Mouse (Mus musculus): ENCODE results near the gene Fam151b. TPM values are rescaled to one million over a fixed set of nuclear protein-coding genes. Genes with fewer than 3 reads are reported as not detected.

Fam151b gene
- polyA plus RNA-seq, 1 experiment from 2014 or later = 0.24 TPM

GRCm38 (mm10) chr13:92427351-92427855 is 56.4 kb downstream of the Fam151b start:
- DNase-seq (ENCODE audit: low spot score) (no peak), ATAC-seq (ENCODE audit: low read depth) (no peak)
- Histone ChIP-seq H3K4me2 (ENCODE audit: low read depth, low read length) (peak overlapping the region; percentile 99; the same call in 1 of the 2 replicates), H3K9me3 (ENCODE audit: control insufficient read depth, low read length) (no peaks in the 10 kb centered on the region), H3K4me3 (ENCODE audit: low read depth, low read length) (peak overlapping the region; percentile 60; the same call in 1 of the 2 replicates), H3K27me3 (replicated peaks; ENCODE audit: control insufficient read depth, insufficient read depth, low read length) (peaks cover 68% of the 10 kb centered on the region), H3K4me1 (ENCODE audit: control insufficient read depth, insufficient read depth, low read length) (peaks cover 3% of the 10 kb centered on the region; the same call in 1 of the 2 replicates), H3K36me3 (ENCODE audit: control insufficient read depth, insufficient read depth, low read length) (no peaks in the 10 kb centered on the region), H3K27ac (replicated peaks; ENCODE audit: low read depth, low read length) (no peak overlapping the region), H3K9ac (ENCODE audit: low read depth, low read length) (no peak overlapping the region)
- WGBS = 50% methylated on average over 4 of the region's 4 CpGs

DNA sequence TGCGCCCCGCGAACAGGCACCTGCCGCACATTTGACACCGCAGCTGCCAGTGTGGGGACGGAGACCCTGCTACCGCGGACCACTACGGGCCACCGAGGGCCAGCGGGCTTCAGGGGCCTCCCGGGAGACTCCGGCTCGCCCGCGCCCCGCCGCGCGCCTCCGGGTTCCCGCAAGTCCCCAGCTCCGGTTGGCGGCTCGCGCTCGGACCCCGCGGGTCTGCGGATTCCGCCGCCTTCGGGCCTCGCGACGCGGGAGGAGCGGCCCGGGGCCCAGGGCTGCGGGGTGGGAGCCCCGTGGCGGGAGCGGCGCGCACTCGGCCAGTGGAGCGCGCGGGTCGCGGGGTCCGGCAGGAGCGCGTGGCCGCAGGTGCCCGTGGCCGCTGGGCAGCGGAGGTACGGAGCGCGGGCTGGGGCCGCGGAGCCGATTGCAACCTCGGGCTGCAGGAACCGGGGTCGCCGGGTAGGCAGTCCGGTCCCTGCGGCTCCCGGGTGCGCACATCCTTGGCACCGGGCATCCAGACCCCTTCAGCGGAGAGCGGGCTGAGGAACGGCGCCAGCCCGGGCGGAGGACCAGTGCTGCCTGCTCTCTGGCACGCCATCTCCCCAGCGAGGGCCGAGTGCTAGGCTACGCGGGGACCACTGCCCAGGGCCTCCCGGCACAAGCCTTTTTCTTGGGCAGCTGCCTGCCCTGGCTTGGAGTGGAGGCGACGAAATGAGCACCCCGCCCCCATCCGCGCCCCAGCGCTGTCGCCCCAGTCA is 57.3 kb downstream of the Fam151b start:
- Histone ChIP-seq H3K27me3 (replicated peaks; ENCODE audit: control insufficient read depth, insufficient read depth, low read length) (peaks cover 68% of the 10 kb centered on the region), H3K27ac (replicated peaks; ENCODE audit: low read depth, low read length) (no peak overlapping the region), H3K4me2 (ENCODE audit: low read depth, low read length) (peak overlapping the region; percentile 99), H3K4me3 (ENCODE audit: low read depth, low read length) (peak overlapping the region; percentile 60), H3K9me3 (ENCODE audit: control insufficient read depth, low read length) (no peaks in the 10 kb centered on the region), H3K4me1 (ENCODE audit: control insufficient read depth, insufficient read depth, low read length) (peaks cover 3% of the 10 kb centered on the region; the same call in 1 of the 2 replicates), H3K36me3 (ENCODE audit: control insufficient read depth, insufficient read depth, low read length) (no peaks in the 10 kb centered on the region), H3K9ac (ENCODE audit: low read depth, low read length) (peak overlapping the region; percentile 58)
- WGBS = under 1% methylated on average over 21 of the region's 92 CpGs
- DNase-seq (ENCODE audit: low spot score) = peak; percentile 2
- peak; percentile 59 for ATAC-seq (ENCODE audit: low read depth)

- 2% methylated on average over 34 of the region's 54 CpGs for WGBS
These were observed 58.0 kb downstream of the Fam151b start, which contains the start of gene Ankrd34b for GRCm38 (mm10) chr13:92425758-92426264. Ankrd34b (plus strand) TSS chr13:92425896.

GRCm38 (mm10) chr13:92423711-92424110 is 60.1 kb downstream of the Fam151b start:
- Histone ChIP-seq H3K27me3 (replicated peaks; ENCODE audit: control insufficient read depth, insufficient read depth, low read length) (peaks cover 61% of the 10 kb centered on the region), H3K36me3 (ENCODE audit: control insufficient read depth, insufficient read depth, low read length) (no peaks in the 10 kb centered on the region), H3K9me3 (ENCODE audit: control insufficient read depth, low read length) (no peaks in the 10 kb centered on the region), H3K27ac (replicated peaks; ENCODE audit: low read depth, low read length) (no peak overlapping the region), H3K4me1 (ENCODE audit: control insufficient read depth, insufficient read depth, low read length) (peaks cover 3% of the 10 kb centered on the region; the same call in 1 of the 2 replicates), H3K4me3 (ENCODE audit: low read depth, low read length) (no peak overlapping the region), H3K4me2 (ENCODE audit: low read depth, low read length) (no peak overlapping the region), H3K9ac (ENCODE audit: low read depth, low read length) (no peak overlapping the region)
- ATAC-seq (ENCODE audit: low read depth) = no peak
- WGBS = 42% methylated on average over 3 of the region's 3 CpGs
- DNase-seq (ENCODE audit: low spot score) = no peak

More at GRCm38 (mm10) chr13:92425758-92426264, 58.0 kb downstream of the Fam151b start, which contains the start of gene Ankrd34b:
- H3K9me3 ChIP-seq (ENCODE audit: control insufficient read depth, low read length) = no peaks in the 10 kb centered on the region
- peak; percentile 87 for ATAC-seq (ENCODE audit: low read depth)
- H3K4me1 ChIP-seq (ENCODE audit: control insufficient read depth, insufficient read depth, low read length) = peaks cover 3% of the 10 kb centered on the region; the same call in 1 of the 2 replicates
- H3K9ac ChIP-seq (ENCODE audit: low read depth, low read length) = peak within 1 kb of the TSS; percentile 58
- H3K4me3 ChIP-seq (ENCODE audit: low read depth, low read length) = peak within 1 kb of the TSS; percentile 60
- peak within 1 kb of the TSS; percentile 99 for H3K4me2 ChIP-seq (ENCODE audit: low read depth, low read length)
- no peak within 1 kb of the TSS for H3K27ac ChIP-seq (replicated peaks; ENCODE audit: low read depth, low read length)
- DNase-seq (ENCODE audit: low spot score) = peak; percentile 45
- H3K27me3 ChIP-seq (replicated peaks; ENCODE audit: control insufficient read depth, insufficient read depth, low read length) = peaks cover 68% of the 10 kb centered on the region
- no peaks in the 10 kb centered on the region for H3K36me3 ChIP-seq (ENCODE audit: control insufficient read depth, insufficient read depth, low read length)

GRCm38 (mm10) chr13:92419630-92420029 is 64.2 kb downstream of the Fam151b start:
- Histone ChIP-seq H3K9ac (ENCODE audit: low read depth, low read length) (no peak overlapping the region), H3K27me3 (replicated peaks; ENCODE audit: control insufficient read depth, insufficient read depth, low read length) (peaks cover 20% of the 10 kb centered on the region), H3K27ac (replicated peaks; ENCODE audit: low read depth, low read length) (no peak overlapping the region), H3K9me3 (ENCODE audit: control insufficient read depth, low read length) (no peaks in the 10 kb centered on the region), H3K4me1 (ENCODE audit: control insufficient read depth, insufficient read depth, low read length) (no peaks in the 10 kb centered on the region), H3K4me2 (ENCODE audit: low read depth, low read length) (no peak overlapping the region), H3K4me3 (ENCODE audit: low read depth, low read length) (no peak overlapping the region), H3K36me3 (ENCODE audit: control insufficient read depth, insufficient read depth, low read length) (no peaks in the 10 kb centered on the region)
- WGBS = 84% methylated on average over 11 of the region's 11 CpGs
- ATAC-seq (ENCODE audit: low read depth) = no peak
- no peak for DNase-seq (ENCODE audit: low spot score)

DNA sequence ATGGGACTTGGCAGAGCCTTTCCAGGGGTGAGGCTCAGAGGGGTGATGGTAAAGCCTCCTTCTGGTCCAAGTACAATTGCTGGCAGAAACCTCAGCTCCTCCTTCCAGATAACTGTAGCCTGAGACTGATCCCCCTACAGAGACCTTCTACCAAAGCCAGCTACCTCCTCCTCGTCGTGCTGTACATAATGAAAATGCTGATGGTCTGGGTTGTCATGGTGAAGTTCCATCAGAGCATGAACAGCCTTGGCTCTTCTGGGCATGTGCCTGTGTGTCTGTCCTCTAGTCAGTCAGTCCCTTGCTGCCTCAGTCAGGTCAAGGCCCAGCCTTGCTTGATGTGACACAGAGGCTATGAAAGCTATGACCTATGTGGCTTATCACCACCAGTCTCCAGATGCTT is 73.3 kb downstream of the Fam151b start:
- no peak for DNase-seq (ENCODE audit: low spot score)
- no peak overlapping the region for H3K4me2 ChIP-seq (ENCODE audit: low read depth, low read length)
- no peak overlapping the region for H3K9ac ChIP-seq (ENCODE audit: low read depth, low read length)
- H3K4me1 ChIP-seq (ENCODE audit: control insufficient read depth, insufficient read depth, low read length) = no peaks in the 10 kb centered on the region
- H3K9me3 ChIP-seq (ENCODE audit: control insufficient read depth, low read length) = no peaks in the 10 kb centered on the region
- WGBS = 84% methylated on average over 2 of the region's 2 CpGs
- no peaks in the 10 kb centered on the region for H3K27me3 ChIP-seq (replicated peaks; ENCODE audit: control insufficient read depth, insufficient read depth, low read length)
- no peak overlapping the region for H3K27ac ChIP-seq (replicated peaks; ENCODE audit: low read depth, low read length)
- no peak for ATAC-seq (ENCODE audit: low read depth)
- H3K36me3 ChIP-seq (ENCODE audit: control insufficient read depth, insufficient read depth, low read length) = no peaks in the 10 kb centered on the region
- no peak overlapping the region for H3K4me3 ChIP-seq (ENCODE audit: low read depth, low read length)

- Histone ChIP-seq H3K4me3 (ENCODE audit: low read depth, low read length) (no peak overlapping the region), H3K9ac (ENCODE audit: low read depth, low read length) (no peak overlapping the region), H3K36me3 (ENCODE audit: control insufficient read depth, insufficient read depth, low read length) (no peaks in the 10 kb centered on the region), H3K27ac (replicated peaks; ENCODE audit: low read depth, low read length) (no peak overlapping the region), H3K4me1 (ENCODE audit: control insufficient read depth, insufficient read depth, low read length) (no peaks in the 10 kb centered on the region), H3K9me3 (ENCODE audit: control insufficient read depth, low read length) (no peaks in the 10 kb centered on the region), H3K4me2 (ENCODE audit: low read depth, low read length) (no peak overlapping the region), H3K27me3 (replicated peaks; ENCODE audit: control insufficient read depth, insufficient read depth, low read length) (no peaks in the 10 kb centered on the region)
- ATAC-seq (ENCODE audit: low read depth) (no peak), DNase-seq (ENCODE audit: low spot score) (no peak)
- 69% methylated on average over 3 of the region's 3 CpGs for WGBS
These were observed 80.3 kb downstream of the Fam151b start for GRCm38 (mm10) chr13:92403496-92403895.

- no peak for ATAC-seq (ENCODE audit: low read depth)
- Histone ChIP-seq H3K27me3 (replicated peaks; ENCODE audit: control insufficient read depth, insufficient read depth, low read length) (no peaks in the 10 kb centered on the region), H3K4me2 (ENCODE audit: low read depth, low read length) (no peak overlapping the region), H3K36me3 (ENCODE audit: control insufficient read depth, insufficient read depth, low read length) (no peaks in the 10 kb centered on the region), H3K27ac (replicated peaks; ENCODE audit: low read depth, low read length) (no peak overlapping the region), H3K4me1 (ENCODE audit: control insufficient read depth, insufficient read depth, low read length) (no peaks in the 10 kb centered on the region), H3K9ac (ENCODE audit: low read depth, low read length) (no peak overlapping the region), H3K4me3 (ENCODE audit: low read depth, low read length) (no peak overlapping the region), H3K9me3 (ENCODE audit: control insufficient read depth, low read length) (no peaks in the 10 kb centered on the region)
- WGBS = 28% methylated on average over 2 of the region's 2 CpGs
- DNase-seq (ENCODE audit: low spot score) = no peak
These were observed 81.8 kb downstream of the Fam151b start for GRCm38 (mm10) chr13:92402063-92402462.

Measured in embryonic facial prominence, embryonic 14.5 days (tissue).